Mouse (Mus musculus) erythroblast, embryonic 14.5 days (primary cell): Measurements from ENCODE around the gene Zpr1. TPM values are rescaled to one million over a fixed set of nuclear protein-coding genes. Genes with fewer than 3 reads are reported as not detected.

Source experiments
- H3K27me3 ChIP-seq: 2 replicates; pipeline ENCODE4 v1.6.1; 2012; ENCODE audit warnings: inconsistent platforms; ENCODE audit not compliant: control insufficient read depth
- H3K36me3 ChIP-seq: 2 replicates; pipeline ENCODE4 v1.6.1; 2012; ENCODE audit warnings: mild to moderate bottlenecking, inconsistent platforms; ENCODE audit not compliant: control insufficient read depth
- H3K4me1 ChIP-seq: 2 replicates; pipeline ENCODE4 v1.6.1; 2012; ENCODE audit warnings: inconsistent platforms; ENCODE audit not compliant: control insufficient read depth
- H3K4me3 ChIP-seq: replicated peaks from 2 replicates; pipeline ENCODE3; 2012; ENCODE audit warnings: moderate library complexity, mild to moderate bottlenecking, inconsistent platforms
- H3K9me3 ChIP-seq: 2 replicates; pipeline ENCODE4 v1.6.1; 2012; ENCODE audit warnings: low read length, inconsistent platforms, mixed read lengths; ENCODE audit not compliant: control insufficient read depth
- GATA1 ChIP-seq: IDR thresholded peaks from 2 replicates; pipeline ENCODE4 v1.6.1; 2012; ENCODE audit warnings: low read length, inconsistent platforms, mixed read lengths
- TAL1 ChIP-seq: IDR thresholded peaks from 3 replicates; pipeline ENCODE4 v1.6.1; 2012; ENCODE audit warnings: low read length, inconsistent platforms, mixed read lengths
- polyA plus RNA-seq: library from polyadenylated mRNA; stranded (reverse); fragments of >175 nt; gene quantifications from 2 replicates; pipeline ENCODE4 v1.2.3, GENCODE M21; 2012

The Zpr1 gene
- 0.53 and 1.7 TPM in 2 replicates for polyA plus RNA-seq

GRCm38 (mm10) chr9:46272677-46273454 is at the start of gene Zpr1:
Gene Zpr1, plus strand, starts transcription at chr9:46273064.
- Histone ChIP-seq H3K27me3 (peaks cover 21% of the 10 kb centered on the region), H3K36me3 (peaks cover 36% of the 10 kb centered on the region), H3K4me1 (peaks cover 30% of the 10 kb centered on the region), H3K9me3 (no peaks in the 10 kb centered on the region), H3K4me3 (peak within 1 kb of the TSS; percentile 86)
- TF ChIP-seq TAL1: no peak
- no peak for TF ChIP-seq GATA1

GRCm38 (mm10) chr9:46223090-46223489 is 49.8 kb upstream of the Zpr1 start:
- no peak for TF ChIP-seq GATA1
- no peak for TF ChIP-seq TAL1
- H3K9me3 ChIP-seq: no peaks in the 10 kb centered on the region
- no peaks in the 10 kb centered on the region for H3K27me3 ChIP-seq
- H3K4me1 ChIP-seq: no peaks in the 10 kb centered on the region; the same call in 1 of the 2 replicates
- peaks cover 14% of the 10 kb centered on the region for H3K36me3 ChIP-seq
- H3K4me3 ChIP-seq: no peak overlapping the region

DNA sequence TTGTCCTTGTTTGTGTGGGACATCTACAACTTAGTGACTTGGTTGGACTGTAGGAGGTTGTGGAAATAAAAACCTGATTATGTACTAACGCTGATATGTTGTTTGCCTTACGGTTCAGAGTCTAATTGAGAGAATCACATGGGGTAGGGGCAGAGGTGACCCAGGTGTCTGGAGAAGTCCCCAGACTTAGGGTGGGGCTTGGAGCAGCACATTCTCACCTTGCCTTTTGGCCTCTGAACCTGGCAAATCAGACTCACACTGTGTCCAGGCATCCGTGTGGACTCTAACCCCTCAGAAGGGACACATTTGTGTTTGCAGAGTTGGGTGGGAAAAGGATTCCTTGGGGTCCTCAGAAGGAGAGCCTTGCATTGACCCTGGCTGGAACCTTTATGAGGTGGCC is 48.8 kb upstream of the Zpr1 start:
- Histone ChIP-seq H3K4me3 (no peak overlapping the region), H3K36me3 (peaks cover 13% of the 10 kb centered on the region), H3K4me1 (no peaks in the 10 kb centered on the region; the same call in 1 of the 2 replicates), H3K27me3 (no peaks in the 10 kb centered on the region), H3K9me3 (no peaks in the 10 kb centered on the region)
- TF ChIP-seq TAL1: no peak
- TF ChIP-seq GATA1: no peak

DNA sequence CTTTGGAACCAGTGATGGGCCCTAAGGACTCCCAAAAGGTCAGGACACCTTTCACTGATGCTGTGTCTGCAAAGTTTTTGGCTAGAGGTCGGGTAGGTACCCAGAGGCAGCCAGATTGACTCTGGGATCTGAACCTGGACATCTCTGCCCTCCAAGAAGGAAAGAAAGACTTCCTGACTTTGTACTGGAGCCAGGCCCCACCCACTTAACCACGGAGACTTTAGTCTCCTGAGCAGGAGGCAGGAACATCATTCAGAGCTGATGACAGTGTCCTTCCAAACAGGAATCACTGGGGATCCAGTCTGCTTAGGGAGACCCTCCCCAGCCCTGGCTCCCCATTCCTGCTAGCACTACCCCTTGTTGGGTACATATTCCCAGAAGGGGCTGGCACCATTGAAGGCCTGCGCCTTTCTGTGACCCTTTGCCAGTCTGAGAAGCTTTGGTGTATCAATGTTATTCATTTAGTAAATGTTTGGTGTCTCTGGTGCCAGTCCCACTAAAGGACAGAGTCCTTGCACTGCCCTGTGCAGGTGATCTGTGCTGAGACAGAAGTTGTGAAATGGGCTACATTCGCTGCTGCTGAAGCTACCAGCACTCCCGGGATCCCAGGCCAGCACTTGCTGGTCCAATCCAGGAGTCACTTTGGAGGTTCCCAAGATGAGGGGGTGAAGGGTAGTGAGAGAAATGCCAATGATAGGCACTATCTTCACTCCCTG is 47.8 kb upstream of the Zpr1 start:
- H3K4me1 ChIP-seq: peaks cover 4% of the 10 kb centered on the region
- TF ChIP-seq GATA1 (no peak), TAL1 (no peak)
- H3K27me3 ChIP-seq: no peaks in the 10 kb centered on the region
- peaks cover 9% of the 10 kb centered on the region for H3K36me3 ChIP-seq
- H3K4me3 ChIP-seq: no peak overlapping the region
- no peaks in the 10 kb centered on the region for H3K9me3 ChIP-seq

DNA sequence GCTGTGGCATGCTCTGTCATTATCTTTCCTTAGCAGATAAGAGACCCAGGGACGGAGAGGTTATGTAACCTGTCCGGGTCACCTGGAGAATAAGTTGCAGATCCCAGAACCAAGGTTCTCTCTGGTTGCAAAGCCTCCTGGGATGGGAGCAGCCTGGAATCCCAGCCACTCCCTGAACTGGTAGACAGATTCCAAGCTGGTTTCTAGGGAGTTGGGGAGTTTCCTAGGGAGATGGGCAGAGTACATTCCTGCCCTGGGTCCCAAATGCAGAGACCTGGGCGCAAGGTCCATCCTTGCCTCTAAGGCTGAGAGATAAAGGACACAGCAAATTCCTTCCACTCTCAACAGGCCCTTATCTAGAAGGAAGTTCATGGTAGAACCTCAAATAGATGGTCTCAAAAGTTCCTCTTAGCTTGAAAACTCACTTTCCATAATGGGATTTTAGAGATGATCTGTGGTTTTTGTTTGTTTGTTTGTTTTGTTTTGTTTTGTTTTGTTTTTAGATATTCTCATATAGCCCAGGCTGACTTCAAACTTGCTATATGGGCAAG is 45.7 kb upstream of the Zpr1 start:
- Histone ChIP-seq H3K27me3 (no peaks in the 10 kb centered on the region), H3K9me3 (no peaks in the 10 kb centered on the region), H3K36me3 (no peaks in the 10 kb centered on the region), H3K4me3 (no peak overlapping the region), H3K4me1 (peaks cover 6% of the 10 kb centered on the region)
- no peak for TF ChIP-seq TAL1
- TF ChIP-seq GATA1: no peak

- no peaks in the 10 kb centered on the region for H3K36me3 ChIP-seq
- TF ChIP-seq GATA1: no peak
- no peak for TF ChIP-seq TAL1
- no peaks in the 10 kb centered on the region for H3K27me3 ChIP-seq
- H3K4me3 ChIP-seq: peak within 1 kb of the TSS; percentile 56
- no peaks in the 10 kb centered on the region for H3K9me3 ChIP-seq
- H3K4me1 ChIP-seq: peaks cover 6% of the 10 kb centered on the region
Observed at GRCm38 (mm10) chr9:46228491-46228890, 44.4 kb upstream of the Zpr1 start, which contains the start of gene Apoa1. Gene Apoa1, plus strand, starts transcription at chr9:46228580.

DNA sequence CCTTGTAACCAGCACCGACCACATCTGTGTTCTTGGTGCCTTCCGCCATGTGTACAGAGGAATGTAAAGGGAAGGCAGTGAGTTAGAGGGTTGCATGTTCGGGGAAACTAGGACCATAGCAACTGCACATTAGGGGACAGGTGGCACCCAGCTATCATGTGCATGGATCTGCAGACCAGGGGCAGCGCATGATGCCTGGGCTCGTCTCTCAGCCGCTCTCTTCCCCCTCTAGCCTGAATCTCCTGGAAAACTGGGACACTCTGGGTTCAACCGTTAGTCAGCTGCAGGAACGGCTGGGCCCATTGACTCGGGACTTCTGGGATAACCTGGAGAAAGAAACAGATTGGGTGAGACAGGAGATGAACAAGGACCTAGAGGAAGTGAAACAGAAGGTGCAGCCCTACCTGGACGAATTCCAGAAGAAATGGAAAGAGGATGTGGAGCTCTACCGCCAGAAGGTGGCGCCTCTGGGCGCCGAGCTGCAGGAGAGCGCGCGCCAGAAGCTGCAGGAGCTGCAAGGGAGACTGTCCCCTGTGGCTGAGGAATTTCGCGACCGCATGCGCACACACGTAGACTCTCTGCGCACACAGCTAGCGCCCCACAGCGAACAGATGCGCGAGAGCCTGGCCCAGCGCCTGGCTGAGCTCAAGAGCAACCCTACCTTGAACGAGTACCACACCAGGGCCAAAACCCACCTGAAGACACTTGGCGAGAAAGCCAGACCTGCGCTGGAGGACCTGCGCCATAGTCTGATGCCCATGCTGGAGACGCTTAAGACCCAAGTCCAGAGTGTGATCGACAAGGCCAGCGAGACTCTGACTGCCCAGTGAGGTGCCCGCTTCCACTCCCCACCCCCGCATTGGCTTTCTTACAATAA is 43.1 kb upstream of the Zpr1 start:
- peaks cover 6% of the 10 kb centered on the region for H3K4me1 ChIP-seq
- no peak for TF ChIP-seq TAL1
- no peak for TF ChIP-seq GATA1
- no peaks in the 10 kb centered on the region for H3K36me3 ChIP-seq
- no peaks in the 10 kb centered on the region for H3K9me3 ChIP-seq
- no peaks in the 10 kb centered on the region for H3K27me3 ChIP-seq
- H3K4me3 ChIP-seq: peak overlapping the region; percentile 56

- Histone ChIP-seq H3K36me3 (no peaks in the 10 kb centered on the region), H3K4me3 (peak overlapping the region; percentile 56), H3K4me1 (peaks cover 10% of the 10 kb centered on the region), H3K9me3 (no peaks in the 10 kb centered on the region), H3K27me3 (no peaks in the 10 kb centered on the region)
- no peak for TF ChIP-seq TAL1
- TF ChIP-seq GATA1: no peak
Observed at GRCm38 (mm10) chr9:46230450-46230975, 42.4 kb upstream of the Zpr1 start.
